Mouse (Mus musculus) heart, postnatal 0 days (tissue): ENCODE measurements at regions not wholly inside any gene's neighbourhood (a gene's known extent, or its start where the extent isn't known, plus 50 kb on each side); places are given as distances from the start of the nearest gene placed in this dataset.

ENCODE experiments used
- ATAC-seq: fragments of 200-750 bp; cut with Nextera tagmentation; 2 replicates; pipeline ENCODE4 v1.8.0; 2017; ENCODE audit warnings: low read depth, moderate number of reproducible peaks, moderate library complexity; ENCODE audit not compliant: insufficient read depth
- DNase-seq: peaks from one replicate; pipeline ENCODE4 v3.0.0-alpha.2; 2016; ENCODE audit warnings: low spot score
- H3K27ac ChIP-seq: fragments of 300-500 bp; sonication (generic); 2 replicates; pipeline ENCODE4 v1.5.1; 2014; ENCODE audit warnings: low read depth, mild to moderate bottlenecking
- H3K27me3 ChIP-seq: fragments of 300-500 bp; sonication (generic); 2 replicates; pipeline ENCODE4 v1.6.1; 2014; ENCODE audit warnings: low read length, mixed read lengths; ENCODE audit not compliant: control insufficient read depth, insufficient read depth
- H3K36me3 ChIP-seq: fragments of 300-500 bp; sonication (generic); replicated peaks from 2 replicates; pipeline ENCODE4 v1.6.1; 2014; ENCODE audit warnings: low read length, mixed read lengths; ENCODE audit not compliant: control insufficient read depth, insufficient read depth
- H3K4me1 ChIP-seq: fragments of 300-500 bp; sonication (generic); 2 replicates; pipeline ENCODE4 v1.6.1; 2014; ENCODE audit warnings: antibody characterized with exemption; ENCODE audit not compliant: control insufficient read depth, insufficient read depth
- H3K4me2 ChIP-seq: fragments of 300-500 bp; sonication (generic); 2 replicates; pipeline ENCODE4 v1.6.1; 2014; ENCODE audit warnings: low read depth, mild to moderate bottlenecking, low read length, moderate library complexity
- H3K4me3 ChIP-seq: fragments of 300-500 bp; sonication (generic); 2 replicates; pipeline ENCODE4 v1.5.1; 2014; ENCODE audit warnings: low read depth, low read length
- H3K9ac ChIP-seq: fragments of 300-500 bp; sonication (generic); replicated peaks from 2 replicates; pipeline ENCODE4 v1.6.1; 2014; ENCODE audit warnings: low read depth, low read length, mixed read lengths
- H3K9me3 ChIP-seq: fragments of 300-500 bp; sonication (generic); replicated peaks from 2 replicates; pipeline ENCODE4 v1.6.1; 2016; ENCODE audit warnings: low read length; ENCODE audit not compliant: control insufficient read depth
- CTCF ChIP-seq: IDR thresholded peaks from 2 replicates; pipeline ENCODE4 v1.5.1; 2016; ENCODE audit warnings: antibody characterized with exemption, control low read depth, low read depth
- EP300 ChIP-seq: IDR thresholded peaks from 2 replicates; pipeline ENCODE4 v1.6.1; 2016; ENCODE audit warnings: antibody characterized with exemption, low read depth
- WGBS: fragments of 180-500 bp; shearing (Covaris S2); extraction: QIAGEN DNeasy Blood & Tissue Kit; methylation state at CpG from one replicate; pipeline ENCODE4 v1.1.7; 2014; 5-methylcytosine and 5-hydroxymethylcytosine counted together

DNA sequence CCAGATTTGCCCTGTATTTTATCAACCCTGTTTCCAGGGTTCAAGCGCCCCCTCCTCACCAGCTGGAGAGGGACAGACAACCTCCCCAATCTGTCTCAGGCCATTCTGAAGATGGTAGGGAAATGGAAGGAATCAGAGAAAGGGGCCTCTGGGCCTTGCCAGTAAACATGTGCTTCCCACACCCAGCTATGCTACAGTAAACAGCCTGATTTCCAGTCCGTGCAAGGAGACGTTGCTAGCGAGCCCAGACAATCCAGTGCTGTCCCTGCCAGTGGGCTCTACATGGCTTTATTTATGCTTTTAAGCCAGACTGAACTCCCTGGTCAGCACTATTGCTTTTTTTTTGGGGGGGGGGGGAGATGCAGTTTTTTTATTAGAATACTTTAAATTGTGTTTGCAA lies 50.9 kb upstream of the Olig2 start:
- no peak for TF ChIP-seq CTCF
- TF ChIP-seq EP300, result no peak
- WGBS, result 70% methylated on average over 4 of the region's 4 CpGs
- Histone ChIP-seq H3K4me1 (peaks cover 9% of the 10 kb centered on the region), H3K9ac (no peak overlapping the region), H3K36me3 (no peaks in the 10 kb centered on the region), H3K27ac (no peak overlapping the region), H3K4me3 (no peak overlapping the region), H3K27me3 (no peaks in the 10 kb centered on the region), H3K9me3 (no peaks in the 10 kb centered on the region), H3K4me2 (no peak overlapping the region)
- no peak for DNase-seq
- ATAC-seq, result no peak
